Mouse (Mus musculus) cortical plate, adult 2 months (tissue): ENCODE data around the gene H1f0. TPM values are rescaled to one million over a fixed set of nuclear protein-coding genes. Genes with fewer than 3 reads are reported as not detected.

ENCODE experiments used
- H3K27ac ChIP-seq: fragments of 200-500 bp; 2 replicates; pipeline ENCODE4 v1.5.1; 2012; ENCODE audit warnings: low read length, control low read depth, inconsistent platforms; ENCODE audit not compliant: insufficient read depth
- H3K4me1 ChIP-seq: fragments of 200-500 bp; 2 replicates; pipeline ENCODE4 v1.6.1; 2011; ENCODE audit warnings: low read length; ENCODE audit not compliant: control insufficient read depth, insufficient read depth
- H3K4me3 ChIP-seq: fragments of 200-500 bp; 2 replicates; pipeline ENCODE4 v1.5.1; 2011; ENCODE audit warnings: mild to moderate bottlenecking, low read length, control low read depth; ENCODE audit not compliant: insufficient read depth
- CTCF ChIP-seq: fragments of 200-500 bp; IDR thresholded peaks from 2 replicates; pipeline ENCODE4 v1.5.1; 2011; ENCODE audit warnings: mild to moderate bottlenecking, control low read depth, low read length; ENCODE audit not compliant: insufficient read depth; ENCODE audit errors: extremely low read depth
- POLR2A ChIP-seq: fragments of 200-500 bp; IDR thresholded peaks from 2 replicates; pipeline ENCODE4 v1.6.1; 2011; ENCODE audit warnings: mild to moderate bottlenecking, low read length, control low read depth; ENCODE audit not compliant: insufficient read depth; ENCODE audit errors: extremely low read depth
- polyA plus RNA-seq: library from polyadenylated mRNA; depleted of rRNA; stranded (reverse); fragments of >200 nt; gene quantifications from 2 replicates; pipeline ENCODE4 v1.2.3, GENCODE M21; 2012

Gene H1f0
- polyA plus RNA-seq, 1 experiment = 109 TPM

- Histone ChIP-seq H3K4me1 (no peaks in the 10 kb centered on the region), H3K4me3 (peak within 1 kb of the TSS; percentile 53), H3K27ac (no peak within 1 kb of the TSS)
- TF ChIP-seq CTCF (no peak), POLR2A (peak; percentile 63; the same call in 1 of the 2 replicates)
Measured at GRCm38 (mm10) chr15:79062376-79063159, 34.3 kb downstream of the H1f0 start, which contains the start of gene Ankrd54. Gene Ankrd54, minus strand, starts transcription at chr15:79062893.

DNA sequence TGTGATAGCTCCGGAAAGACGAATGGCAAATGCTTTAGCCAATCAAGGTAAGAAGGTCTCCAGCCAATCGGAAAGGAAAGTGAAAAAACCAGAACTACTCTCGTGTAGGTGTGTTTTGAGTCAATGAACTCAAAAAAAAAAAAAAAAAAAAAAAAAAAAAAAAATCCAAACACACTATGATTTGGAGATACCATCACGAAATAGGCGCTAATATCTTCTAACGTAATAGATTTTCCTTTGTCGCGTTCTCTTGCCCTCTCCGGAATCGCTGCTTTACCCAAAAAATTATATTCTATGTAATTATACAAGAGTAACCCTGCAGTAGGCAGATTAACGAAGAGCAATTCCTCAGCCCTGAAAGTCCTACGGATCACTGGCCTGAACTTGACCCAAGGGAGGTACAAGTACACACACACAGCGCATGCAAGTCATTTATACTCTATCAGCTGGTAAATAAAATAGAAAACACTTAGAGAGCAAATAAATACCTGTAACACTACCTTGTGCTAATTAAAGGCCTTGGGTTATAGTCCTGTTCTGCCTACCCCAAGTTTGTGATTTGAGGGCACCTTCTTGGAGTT lies 35.0 kb downstream of the H1f0 start:
- TF ChIP-seq POLR2A (no peak), CTCF (no peak)
- Histone ChIP-seq H3K4me1 (no peaks in the 10 kb centered on the region), H3K4me3 (no peak overlapping the region; the same call in 1 of the 2 replicates), H3K27ac (no peak overlapping the region)

- TF ChIP-seq CTCF (no peak), POLR2A (no peak)
- no peak overlapping the region for H3K27ac ChIP-seq
- H3K4me3 ChIP-seq = no peak overlapping the region
- no peaks in the 10 kb centered on the region for H3K4me1 ChIP-seq
Measured at GRCm38 (mm10) chr15:79065086-79065770, 37.0 kb downstream of the H1f0 start.

GRCm38 (mm10) chr15:79066276-79066675 lies 38.0 kb downstream of the H1f0 start:
- no peak for TF ChIP-seq POLR2A
- TF ChIP-seq CTCF = no peak
- H3K4me1 ChIP-seq = no peaks in the 10 kb centered on the region
- no peak overlapping the region for H3K27ac ChIP-seq
- H3K4me3 ChIP-seq = no peak overlapping the region

DNA sequence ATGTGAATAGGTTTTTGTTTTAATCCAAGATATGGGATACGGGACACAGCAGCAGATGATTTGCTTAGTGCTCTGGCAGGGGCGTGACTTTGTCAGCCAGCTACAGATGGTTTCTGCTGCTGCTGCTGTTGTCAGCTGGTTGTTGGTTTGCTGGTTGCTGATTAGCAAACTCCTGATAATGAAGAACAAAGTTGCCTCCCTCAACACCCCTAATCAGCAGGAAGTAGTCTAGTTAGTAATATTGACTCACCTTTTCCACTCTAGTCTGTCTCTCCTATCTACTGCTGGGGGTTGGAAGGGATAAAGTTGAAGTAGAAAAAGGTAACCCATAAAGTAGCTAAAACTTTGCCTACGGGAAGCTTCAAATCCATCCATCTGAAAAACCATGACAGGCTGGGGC lies 39.4 kb downstream of the H1f0 start:
- Histone ChIP-seq H3K27ac (no peak overlapping the region), H3K4me1 (no peaks in the 10 kb centered on the region), H3K4me3 (no peak overlapping the region)
- TF ChIP-seq CTCF (no peak), POLR2A (no peak)

DNA sequence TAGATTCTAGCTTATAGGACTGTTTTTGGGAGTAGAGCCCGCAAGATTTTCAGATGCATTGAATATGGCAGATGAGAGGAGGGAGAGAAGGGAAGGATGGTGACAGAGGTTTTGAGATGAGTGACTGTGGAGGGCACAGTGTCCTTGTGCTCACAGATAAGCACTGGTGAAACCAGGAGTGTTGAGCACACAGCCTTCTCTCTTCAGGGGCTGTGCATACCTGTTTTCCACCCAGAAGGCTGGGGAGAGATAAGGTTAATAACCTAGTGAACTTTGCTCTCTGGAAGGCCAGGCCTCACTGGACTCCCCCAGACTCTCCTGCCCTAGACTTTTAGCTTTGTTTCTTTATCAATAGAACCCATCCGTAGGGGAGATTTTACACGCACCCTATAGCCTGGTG lies 40.2 kb downstream of the H1f0 start:
- no peak for TF ChIP-seq POLR2A
- no peak for TF ChIP-seq CTCF
- Histone ChIP-seq H3K27ac (no peak overlapping the region), H3K4me3 (no peak overlapping the region), H3K4me1 (no peaks in the 10 kb centered on the region)

DNA sequence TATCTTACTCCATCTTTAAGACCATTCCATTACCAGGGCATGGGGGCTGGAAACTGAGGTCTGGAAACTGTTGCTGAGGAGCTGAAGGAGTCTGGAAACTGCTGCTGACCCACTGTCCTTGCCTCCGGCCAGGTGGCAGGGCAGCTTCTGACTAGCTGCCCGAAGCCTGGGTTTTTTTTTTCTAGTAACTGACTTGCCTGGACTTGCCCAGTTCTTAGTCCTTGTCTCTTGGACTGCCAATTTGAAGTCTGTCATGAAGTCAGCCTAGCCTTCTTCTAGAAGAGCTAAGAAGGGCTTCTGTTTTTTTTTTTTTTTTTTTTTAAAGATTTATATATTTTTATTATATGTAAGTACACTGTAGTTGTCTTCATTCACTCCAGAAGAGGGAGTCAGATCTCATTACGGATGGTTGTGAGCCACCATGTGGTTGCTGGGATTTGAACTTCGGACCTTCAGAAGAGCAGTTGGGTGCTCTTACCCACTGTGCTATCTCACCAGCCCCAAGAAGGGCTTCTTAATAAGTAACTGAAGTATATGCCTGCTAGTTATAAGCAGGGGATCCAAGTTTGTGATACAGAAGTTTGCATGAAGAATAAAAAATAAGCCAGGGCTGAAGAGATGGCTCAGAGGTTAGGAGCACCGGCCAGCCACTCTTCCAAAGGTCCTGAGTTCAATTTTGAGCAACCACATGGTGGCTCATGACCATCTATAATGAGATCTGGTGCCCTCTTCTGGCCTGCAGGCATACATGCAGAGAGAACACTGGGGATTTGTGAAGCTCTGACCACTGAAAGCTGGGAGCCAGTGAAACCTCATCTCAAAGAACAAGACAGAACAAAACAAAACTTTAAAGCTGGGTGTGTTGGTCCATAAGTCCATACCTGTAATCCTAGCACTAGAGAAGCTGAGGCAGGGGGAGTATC lies 43.1 kb downstream of the H1f0 start:
- Histone ChIP-seq H3K4me1 (0 out of 2 replicates have a peak, but pooled peaks cover 3% of the 10 kb centered on the region), H3K4me3 (no peak overlapping the region), H3K27ac (no peak overlapping the region)
- TF ChIP-seq CTCF (peak; percentile 75), POLR2A (no peak)

DNA sequence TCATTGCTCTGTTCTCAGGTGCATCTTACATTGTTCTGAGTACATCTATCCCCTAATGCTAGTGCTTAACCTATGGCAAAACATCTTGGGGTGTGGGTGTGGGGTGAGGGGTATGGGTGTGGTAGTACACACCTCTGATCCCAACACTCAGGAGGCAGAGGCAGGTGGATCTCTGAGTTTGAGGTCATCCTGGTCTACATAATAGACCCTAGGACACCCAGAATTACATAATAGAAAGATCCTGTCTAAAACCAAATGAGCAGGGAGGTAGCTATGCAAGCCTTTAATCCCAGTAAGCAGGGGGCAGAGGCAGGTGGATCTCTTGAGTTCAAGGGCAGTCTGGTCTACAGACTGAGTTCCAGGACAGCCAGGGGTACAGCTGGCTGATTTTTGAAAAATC lies 45.5 kb downstream of the H1f0 start:
- Histone ChIP-seq H3K27ac (no peak overlapping the region), H3K4me1 (peaks cover 3% of the 10 kb centered on the region; the same call in 1 of the 2 replicates), H3K4me3 (no peak overlapping the region)
- TF ChIP-seq POLR2A (no peak), CTCF (no peak)

DNA sequence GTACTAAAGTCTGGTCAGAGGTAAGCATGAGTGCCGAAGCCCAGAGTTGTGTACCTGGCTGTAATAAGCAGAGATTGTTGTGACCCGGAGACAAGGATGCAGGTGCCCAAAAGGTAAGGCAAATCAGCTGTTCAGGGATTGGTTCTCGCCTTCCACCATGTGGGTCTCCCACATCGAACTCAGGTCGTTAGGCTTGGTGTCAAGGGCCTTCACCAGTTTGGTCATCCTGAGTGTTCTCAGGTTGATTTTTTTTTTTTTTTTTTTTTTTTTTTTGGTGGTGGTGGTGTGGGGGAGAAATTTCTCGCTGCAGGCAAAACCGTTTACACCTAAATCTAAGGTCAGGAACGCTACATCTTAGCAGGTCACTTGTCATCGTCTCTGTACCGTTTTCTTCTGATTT lies 46.2 kb downstream of the H1f0 start:
- no peak for TF ChIP-seq CTCF
- no peak for TF ChIP-seq POLR2A
- Histone ChIP-seq H3K4me3 (peak overlapping the region; percentile 73; the same call in 1 of the 2 replicates), H3K27ac (no peak overlapping the region), H3K4me1 (peaks cover 3% of the 10 kb centered on the region; the same call in 1 of the 2 replicates)
